Mouse (Mus musculus): ENCODE results near the gene Olfr412. TPM values are rescaled to one million over a fixed set of nuclear protein-coding genes. Genes with fewer than 3 reads are reported as not detected.

Gene Olfr412
- not detected in 2 replicates for total RNA-seq (2012; rRNA removed)
- polyA plus RNA-seq (2012; ENCODE audit: insufficient read depth in 1 of 2, insufficient read length in 2 of 2, low read depth in 1 of 2, low replicate concordance in 2 of 2, missing spikeins in 1 of 2), result not detected

GRCm38 (mm10) chr11:74361769-74362168 lies at the start of gene Olfr412:
TSS of gene Olfr412 (plus strand) at chr11:74362069.
- no peak for DNase-seq (ENCODE audit: low read depth, low spot score)
- no peaks in the 10 kb centered on the region for H3K36me3 ChIP-seq (ENCODE audit: control insufficient read depth in 1 of 2, insufficient read depth in 2 of 2, low read length in 2 of 2)
- no peaks in the 10 kb centered on the region for H3K79me2 ChIP-seq (ENCODE audit: control insufficient read depth, insufficient read depth, low read length, poor library complexity)
- H3K9ac ChIP-seq (ENCODE audit: control insufficient read depth, low read depth, low read length, poor library complexity, severe bottlenecking), result no peak within 1 kb of the TSS
- TF ChIP-seq ELF1 (IDR thresholded peaks at IDR 0.05; ENCODE audit: low read depth, low read length) (no peak), SMC3 (IDR thresholded peaks at IDR 0.05; ENCODE audit: low read depth, low read length) (no peak), USF2 (IDR thresholded peaks at IDR 0.05; ENCODE audit: borderline replicate concordance in 1 of 2, insufficient read depth in 1 of 2, low read depth in 1 of 2, low read length in 2 of 2) (no peak), TAL1 (IDR thresholded peaks at IDR 0.05; ENCODE audit: low read length) (no peak), MYB (IDR thresholded peaks at IDR 0.05; ENCODE audit: low read depth, low read length) (no peak), SIN3A (IDR thresholded peaks at IDR 0.05; ENCODE audit: low read length) (no peak), POLR2A (IDR thresholded peaks at IDR 0.05; ENCODE audit: control insufficient read depth in 1 of 2, insufficient read depth in 1 of 2, low read depth in 1 of 2, low read length in 2 of 2, poor library complexity in 1 of 2) (no peak), KAT2A (conservative IDR thresholded peaks at IDR 0.05; ENCODE audit: low read depth, low read length) (no peak), CHD2 (IDR thresholded peaks at IDR 0.05; ENCODE audit: low read length) (no peak), JUND (IDR thresholded peaks at IDR 0.05; ENCODE audit: low read depth, low read length) (no peak), RCOR1 (IDR thresholded peaks at IDR 0.05; ENCODE audit: low read depth, low read length) (no peak)
- H3K9me3 ChIP-seq (replicated peaks; ENCODE audit: insufficient read depth, low read length), result no peaks in the 10 kb centered on the region
- H3K4me3 ChIP-seq (ENCODE audit: control insufficient read depth in 1 of 2, insufficient read depth in 1 of 2, low read depth in 2 of 2, low read length in 2 of 2), result no peak within 1 kb of the TSS
- H3K27ac ChIP-seq (ENCODE audit: control insufficient read depth, low read depth, low read length), result no peak within 1 kb of the TSS
- peaks cover 0 to 3% of the 10 kb centered on the region in 2 experiments; a peak in 2 of 4 replicates for H3K27me3 ChIP-seq (ENCODE audit: control insufficient read depth in 1 of 2, insufficient read depth in 2 of 2, low read length in 2 of 2)
- no peaks in the 10 kb centered on the region for H3K4me1 ChIP-seq (ENCODE audit: control insufficient read depth in 1 of 2, insufficient read depth in 2 of 2, low read length in 2 of 2)

- Histone ChIP-seq H3K27ac (ENCODE audit: control insufficient read depth, low read depth, low read length) (no peak overlapping the region), H3K36me3 (ENCODE audit: control insufficient read depth in 1 of 2, insufficient read depth in 2 of 2, low read length in 2 of 2) (peaks cover 0 to 23% of the 10 kb centered on the region in 2 experiments; a peak in 2 of 4 replicates), H3K4me3 (ENCODE audit: control insufficient read depth in 1 of 2, insufficient read depth in 1 of 2, low read depth in 2 of 2, low read length in 2 of 2) (no peak overlapping the region), H3K9me3 (replicated peaks; ENCODE audit: insufficient read depth, low read length) (no peaks in the 10 kb centered on the region), H3K27me3 (ENCODE audit: control insufficient read depth in 1 of 2, insufficient read depth in 2 of 2, low read length in 2 of 2) (no peaks in the 10 kb centered on the region), H3K9ac (ENCODE audit: control insufficient read depth, low read depth, low read length, poor library complexity, severe bottlenecking) (no peak overlapping the region), H3K4me1 (ENCODE audit: control insufficient read depth in 1 of 2, insufficient read depth in 2 of 2, low read length in 2 of 2) (peaks cover 9 to 21% of the 10 kb centered on the region in 2 experiments), H3K79me2 (ENCODE audit: control insufficient read depth, insufficient read depth, low read length, poor library complexity) (no peaks in the 10 kb centered on the region)
- TF ChIP-seq GABPA (IDR thresholded peaks at IDR 0.05; ENCODE audit: low read depth, low read length) (no peak), TCF12 (IDR thresholded peaks at IDR 0.05; ENCODE audit: low read depth, low read length) (peak; percentile 90), EP300 (IDR thresholded peaks at IDR 0.05; ENCODE audit: low read depth in 1 of 2, low read length in 2 of 2) (peak; percentile 93 to 98), JUND (IDR thresholded peaks at IDR 0.05; ENCODE audit: low read depth, low read length) (no peak), CHD1 (IDR thresholded peaks at IDR 0.05; ENCODE audit: low read depth, low read length) (no peak), RAD21 (IDR thresholded peaks at IDR 0.05; ENCODE audit: low read depth, low read length) (no peak), GATA1 (IDR thresholded peaks at IDR 0.05; ENCODE audit: low read depth, low read length) (peak; percentile 96), UBTF (IDR thresholded peaks at IDR 0.05; ENCODE audit: borderline replicate concordance, insufficient read depth, low read depth, low read length) (0 out of 2 replicates have a peak, but pooled peaks have one; percentile 27), KAT2A (conservative IDR thresholded peaks at IDR 0.05; ENCODE audit: low read depth, low read length) (no peak), BHLHE40 (IDR thresholded peaks at IDR 0.05; ENCODE audit: borderline replicate concordance, low read depth, low read length) (peak; percentile 32; the same call in 1 of the 2 replicates), ETS1 (IDR thresholded peaks at IDR 0.05; ENCODE audit: low read depth, low read length) (peak; percentile 96), TAL1 (IDR thresholded peaks at IDR 0.05; ENCODE audit: low read length) (no peak), ZKSCAN1 (IDR thresholded peaks at IDR 0.05; ENCODE audit: low read depth, low read length) (no peak), MAZ (IDR thresholded peaks at IDR 0.05; ENCODE audit: low read depth, low read length) (peak; percentile 55), NRF1 (IDR thresholded peaks at IDR 0.05; ENCODE audit: insufficient read depth, low read depth, low read length, poor library complexity, severe bottlenecking) (no peak), MYB (IDR thresholded peaks at IDR 0.05; ENCODE audit: low read depth, low read length) (peak; percentile 49; the same call in 1 of the 2 replicates), USF1 (IDR thresholded peaks at IDR 0.05; ENCODE audit: low read depth, low read length) (no peak), MYC (IDR thresholded peaks at IDR 0.05; ENCODE audit: low read depth, low read length) (0 out of 2 replicates have a peak, but pooled peaks have one; percentile 35), POLR2A (IDR thresholded peaks at IDR 0.05; ENCODE audit: control insufficient read depth in 1 of 2, insufficient read depth in 1 of 2, low read depth in 1 of 2, low read length in 2 of 2, poor library complexity in 1 of 2) (no peak), ZNF384 (IDR thresholded peaks at IDR 0.05; ENCODE audit: low read depth, low read length) (no peak), RCOR1 (IDR thresholded peaks at IDR 0.05; ENCODE audit: low read depth, low read length) (peak; percentile 91), SIN3A (IDR thresholded peaks at IDR 0.05; ENCODE audit: low read length) (peak; percentile 57), ELF1 (IDR thresholded peaks at IDR 0.05; ENCODE audit: low read depth, low read length) (peak; percentile 35; the same call in 1 of the 2 replicates), POLR2AphosphoS5 (IDR thresholded peaks at IDR 0.05; ENCODE audit: borderline replicate concordance, low read depth, low read length) (no peak), E2F4 (IDR thresholded peaks at IDR 0.05; ENCODE audit: borderline replicate concordance, low read depth, low read length) (no peak), MAX (IDR thresholded peaks at IDR 0.05; ENCODE audit: low read length) (no peak)
- DNase-seq (ENCODE audit: low read depth, low spot score), result peak; percentile 82
Measured at GRCm38 (mm10) chr11:74326044-74326443, 35.8 kb upstream of the Olfr412 start.

All from MEL (cell line).